Mouse (Mus musculus): ENCODE data around the gene Tanc1. TPM values are rescaled to one million over a fixed set of nuclear protein-coding genes. Genes with fewer than 3 reads are reported as not detected.

Gene Tanc1
- polyA plus RNA-seq, 1 experiment from 2014 or later, result 8.5 TPM

DNA sequence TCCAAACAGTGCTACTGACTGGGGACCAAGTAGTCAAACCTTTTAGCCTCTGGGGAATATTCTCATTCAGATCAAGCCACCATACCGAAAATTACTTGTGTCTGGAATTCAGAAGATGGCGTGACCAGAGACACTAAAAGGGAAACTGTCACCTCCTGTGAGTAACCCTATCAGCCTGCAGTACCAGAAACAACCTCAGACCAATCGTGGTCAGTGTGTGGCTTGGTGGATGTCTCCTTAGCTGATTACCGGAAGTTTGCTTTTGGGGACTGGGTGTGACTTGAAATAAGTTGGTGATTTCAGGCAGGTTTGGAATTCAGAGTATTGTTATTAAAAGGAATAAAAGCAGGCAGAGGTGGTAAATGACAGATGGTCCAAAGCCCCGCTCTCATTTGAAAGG is 40.9 kb downstream of the Tanc1 start:
- Histone ChIP-seq H3K4me1 (replicated peaks; ENCODE audit: control insufficient read depth, insufficient read depth, low read length) (no peaks in the 10 kb centered on the region), H3K27ac (ENCODE audit: low read depth, low read length) (0 out of 2 replicates have a peak overlapping the region, but pooled peaks have one; percentile 60), H3K4me2 (replicated peaks; ENCODE audit: low read depth) (no peak overlapping the region), H3K9me3 (ENCODE audit: control insufficient read depth) (no peaks in the 10 kb centered on the region), H3K9ac (ENCODE audit: low read depth, low read length) (no peak overlapping the region), H3K36me3 (ENCODE audit: control insufficient read depth, insufficient read depth) (peaks cover 15% of the 10 kb centered on the region), H3K4me3 (ENCODE audit: low read depth, low read length) (no peak overlapping the region), H3K27me3 (replicated peaks; ENCODE audit: control insufficient read depth, insufficient read depth, low read length) (no peaks in the 10 kb centered on the region)
- TF ChIP-seq CTCF (IDR thresholded peaks at IDR 0.05; ENCODE audit: low read depth), result peak; percentile 54
- ATAC-seq, result peak; percentile 47; the same call in 1 of the 2 replicates
- WGBS, result 71% methylated on average over 5 of the region's 5 CpGs

DNA sequence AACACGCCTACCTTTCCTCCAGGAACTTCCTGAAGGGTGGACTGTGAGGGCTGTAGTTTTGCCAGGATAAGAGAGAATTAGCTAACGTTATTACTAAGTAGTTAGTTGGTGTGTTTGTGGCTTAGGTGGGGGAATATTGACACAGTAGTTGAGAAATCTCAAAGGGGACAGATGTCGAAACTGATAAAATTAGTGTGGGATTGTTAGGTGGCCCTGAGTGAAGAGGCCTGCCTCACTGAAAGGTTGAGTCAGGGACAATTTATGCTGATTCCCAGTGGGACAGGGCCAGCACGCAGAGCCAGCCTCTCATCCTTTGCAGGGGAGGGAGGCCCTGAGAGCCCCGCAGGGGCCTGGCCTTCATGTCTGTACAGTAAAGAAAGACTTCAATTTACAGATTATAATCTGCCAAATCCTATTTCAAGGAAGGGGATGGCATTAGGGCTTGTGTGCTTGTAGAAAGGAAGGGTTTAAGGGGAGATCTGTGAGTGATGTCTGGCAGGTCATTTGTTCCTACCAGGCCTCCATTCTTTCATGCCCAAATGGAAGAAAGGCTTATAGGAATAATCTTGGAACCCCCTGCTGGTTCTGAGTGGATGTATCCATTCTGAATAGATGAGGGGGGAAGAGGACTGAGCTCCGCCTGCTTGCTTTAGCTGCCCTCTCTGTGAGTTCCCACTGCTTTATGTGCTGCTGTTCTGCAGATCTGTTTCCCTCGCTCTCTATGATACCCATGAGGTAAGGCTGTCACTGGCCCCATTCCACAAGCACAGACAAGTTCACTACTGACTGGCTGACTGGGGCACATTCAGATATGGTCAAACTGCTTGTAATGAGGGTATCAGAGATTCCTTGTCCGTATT is 41.7 kb downstream of the Tanc1 start:
- TF ChIP-seq CTCF (IDR thresholded peaks at IDR 0.05; ENCODE audit: low read depth), result peak; percentile 27
- Histone ChIP-seq H3K27me3 (replicated peaks; ENCODE audit: control insufficient read depth, insufficient read depth, low read length) (no peaks in the 10 kb centered on the region), H3K9me3 (ENCODE audit: control insufficient read depth) (no peaks in the 10 kb centered on the region), H3K4me1 (replicated peaks; ENCODE audit: control insufficient read depth, insufficient read depth, low read length) (no peaks in the 10 kb centered on the region), H3K36me3 (ENCODE audit: control insufficient read depth, insufficient read depth) (peaks cover 15% of the 10 kb centered on the region), H3K27ac (ENCODE audit: low read depth, low read length) (peak overlapping the region; percentile 21; the same call in 1 of the 2 replicates), H3K4me3 (ENCODE audit: low read depth, low read length) (no peak overlapping the region), H3K9ac (ENCODE audit: low read depth, low read length) (no peak overlapping the region), H3K4me2 (replicated peaks; ENCODE audit: low read depth) (no peak overlapping the region)
- ATAC-seq, result no peak
- WGBS, result 50% methylated on average over 8 of the region's 8 CpGs

DNA sequence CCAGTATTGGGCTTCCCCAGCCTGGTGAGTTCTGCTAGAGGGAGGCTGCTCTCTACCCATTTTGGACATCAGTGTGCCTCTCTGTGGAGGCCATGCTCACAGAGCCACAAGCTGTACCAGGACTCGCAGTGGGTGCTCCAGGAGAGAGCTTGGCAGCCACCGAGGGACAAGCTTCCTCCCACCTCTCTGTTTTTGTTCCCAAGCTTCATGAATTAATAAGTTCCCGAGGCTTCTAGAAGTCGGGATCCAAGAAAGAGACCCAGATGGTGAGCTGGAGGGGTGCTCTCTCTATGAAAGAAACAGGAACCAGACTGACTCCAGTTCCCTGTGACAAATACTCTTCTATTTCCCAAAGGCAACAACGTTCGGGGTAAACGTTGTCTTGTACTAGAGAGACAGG is 43.6 kb downstream of the Tanc1 start:
- Histone ChIP-seq H3K27ac (ENCODE audit: low read depth, low read length) (no peak overlapping the region), H3K9ac (ENCODE audit: low read depth, low read length) (no peak overlapping the region)
- WGBS, result 46% methylated on average over 7 of the region's 7 CpGs

DNA sequence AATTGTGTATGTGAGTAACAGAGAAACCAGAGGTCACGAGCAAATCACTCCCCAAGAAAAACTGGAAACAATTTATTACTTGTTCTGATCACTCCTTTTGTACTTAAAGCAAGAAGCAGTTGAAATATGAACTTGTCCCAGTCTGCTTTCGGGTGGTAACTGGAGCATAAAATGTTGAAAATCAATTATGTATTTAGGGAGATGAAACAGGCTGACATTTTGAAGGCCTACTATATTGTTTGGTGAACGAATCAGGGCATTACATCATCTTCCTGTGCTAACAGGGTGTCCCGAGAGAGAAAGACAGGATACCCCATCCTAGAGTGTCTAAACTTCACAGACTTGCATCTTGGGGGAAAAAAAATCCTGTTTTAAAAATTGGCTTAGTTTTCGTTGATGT is 44.8 kb downstream of the Tanc1 start:
- ATAC-seq, result no peak
- Histone ChIP-seq H3K4me1 (replicated peaks; ENCODE audit: control insufficient read depth, insufficient read depth, low read length) (0 out of 2 replicates have a peak, but pooled peaks cover 3% of the 10 kb centered on the region), H3K36me3 (ENCODE audit: control insufficient read depth, insufficient read depth) (peaks cover 6% of the 10 kb centered on the region; the same call in 1 of the 2 replicates), H3K9ac (ENCODE audit: low read depth, low read length) (no peak overlapping the region), H3K9me3 (ENCODE audit: control insufficient read depth) (no peaks in the 10 kb centered on the region), H3K27me3 (replicated peaks; ENCODE audit: control insufficient read depth, insufficient read depth, low read length) (no peaks in the 10 kb centered on the region), H3K4me3 (ENCODE audit: low read depth, low read length) (no peak overlapping the region), H3K4me2 (replicated peaks; ENCODE audit: low read depth) (no peak overlapping the region), H3K27ac (ENCODE audit: low read depth, low read length) (no peak overlapping the region)
- 66% methylated on average over 5 of the region's 5 CpGs for WGBS
- no peak for TF ChIP-seq CTCF (IDR thresholded peaks at IDR 0.05; ENCODE audit: low read depth)

More for the DNA sequence above, 43.6 kb downstream of the Tanc1 start:
- Histone ChIP-seq H3K36me3 (ENCODE audit: control insufficient read depth, insufficient read depth) (peaks cover 6% of the 10 kb centered on the region; the same call in 1 of the 2 replicates), H3K27me3 (replicated peaks; ENCODE audit: control insufficient read depth, insufficient read depth, low read length) (no peaks in the 10 kb centered on the region), H3K4me3 (ENCODE audit: low read depth, low read length) (no peak overlapping the region), H3K9me3 (ENCODE audit: control insufficient read depth) (no peaks in the 10 kb centered on the region), H3K4me1 (replicated peaks; ENCODE audit: control insufficient read depth, insufficient read depth, low read length) (no peaks in the 10 kb centered on the region), H3K4me2 (replicated peaks; ENCODE audit: low read depth) (no peak overlapping the region)
- no peak for TF ChIP-seq CTCF (IDR thresholded peaks at IDR 0.05; ENCODE audit: low read depth)
- no peak for ATAC-seq

DNA sequence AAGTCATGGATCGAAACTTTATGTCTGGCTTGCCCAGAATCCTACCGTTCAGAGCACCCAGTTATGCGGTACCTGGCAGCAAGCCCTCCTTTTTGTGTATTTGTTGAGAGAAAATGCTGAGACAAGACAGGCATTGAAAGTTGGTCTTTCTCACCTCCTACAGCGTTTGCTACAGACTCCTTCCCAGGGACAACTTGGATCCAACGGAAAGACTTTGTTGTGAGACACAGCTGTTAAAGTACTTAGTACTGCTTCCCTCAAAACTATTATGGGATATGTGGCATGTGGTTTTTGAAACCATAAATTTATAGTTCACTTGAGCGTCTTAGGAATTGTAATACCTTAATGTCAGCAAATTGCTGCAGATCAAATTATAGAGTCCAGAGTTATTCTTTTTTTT is 47.8 kb downstream of the Tanc1 start:
- H3K27me3 ChIP-seq (replicated peaks; ENCODE audit: control insufficient read depth, insufficient read depth, low read length), result no peaks in the 10 kb centered on the region
- no peak overlapping the region for H3K27ac ChIP-seq (ENCODE audit: low read depth, low read length)
- 68% methylated on average over 6 of the region's 6 CpGs for WGBS
- H3K4me2 ChIP-seq (replicated peaks; ENCODE audit: low read depth), result no peak overlapping the region
- no peak for ATAC-seq
- H3K9me3 ChIP-seq (ENCODE audit: control insufficient read depth), result no peaks in the 10 kb centered on the region
- no peak for TF ChIP-seq CTCF (IDR thresholded peaks at IDR 0.05; ENCODE audit: low read depth)
- H3K4me1 ChIP-seq (replicated peaks; ENCODE audit: control insufficient read depth, insufficient read depth, low read length), result 0 out of 2 replicates have a peak, but pooled peaks cover 6% of the 10 kb centered on the region
- peaks cover 6% of the 10 kb centered on the region; the same call in 1 of the 2 replicates for H3K36me3 ChIP-seq (ENCODE audit: control insufficient read depth, insufficient read depth)
- H3K4me3 ChIP-seq (ENCODE audit: low read depth, low read length), result no peak overlapping the region
- no peak overlapping the region for H3K9ac ChIP-seq (ENCODE audit: low read depth, low read length)

DNA sequence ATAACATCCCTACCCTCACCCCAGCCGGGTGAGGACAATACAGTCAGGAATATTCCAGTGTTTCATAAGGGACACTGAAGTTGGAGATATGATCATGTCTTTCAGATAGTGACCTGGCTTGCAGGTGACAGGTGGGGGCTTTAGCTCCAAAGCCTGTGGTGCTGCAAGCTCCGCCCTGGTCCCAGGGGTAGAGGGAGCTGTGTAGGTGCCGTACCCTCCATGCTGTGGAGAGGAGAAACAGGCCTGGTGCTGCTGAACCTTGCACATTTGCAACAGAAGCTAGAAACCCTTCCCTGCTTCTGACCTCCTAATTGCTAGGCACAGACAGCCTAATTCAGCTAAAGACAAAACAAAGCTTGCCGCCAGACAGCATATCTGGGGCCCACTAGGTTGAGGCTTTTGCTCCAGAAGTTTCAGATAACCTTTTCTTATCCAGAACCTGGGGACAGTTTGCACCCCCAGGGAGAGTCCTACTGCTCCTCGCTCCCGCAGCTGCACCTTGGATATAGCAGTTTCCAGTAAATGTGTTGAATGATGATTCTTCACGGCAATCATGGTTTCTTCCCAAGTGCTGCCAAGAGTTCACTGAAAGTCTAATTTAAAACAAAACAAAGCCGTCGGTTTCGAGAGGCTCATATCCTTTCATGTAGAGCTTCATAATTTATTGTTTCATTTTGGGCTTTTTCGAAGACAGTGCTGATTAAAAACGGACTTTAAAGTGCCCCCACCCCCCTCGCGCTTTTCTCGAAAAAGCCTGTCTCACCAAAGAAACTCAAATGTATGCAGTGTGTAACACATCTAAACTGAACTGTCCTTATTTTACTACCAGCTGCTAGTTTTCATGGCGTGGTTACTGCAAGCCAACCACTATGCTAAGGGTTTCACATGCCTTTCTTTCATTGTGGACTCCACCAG is 49.3 kb downstream of the Tanc1 start:
- Histone ChIP-seq H3K4me3 (ENCODE audit: low read depth, low read length) (no peak overlapping the region), H3K9me3 (ENCODE audit: control insufficient read depth) (no peaks in the 10 kb centered on the region), H3K4me1 (replicated peaks; ENCODE audit: control insufficient read depth, insufficient read depth, low read length) (peaks cover 10% of the 10 kb centered on the region), H3K4me2 (replicated peaks; ENCODE audit: low read depth) (peak overlapping the region; percentile 37), H3K27me3 (replicated peaks; ENCODE audit: control insufficient read depth, insufficient read depth, low read length) (no peaks in the 10 kb centered on the region), H3K27ac (ENCODE audit: low read depth, low read length) (0 out of 2 replicates have a peak overlapping the region, but pooled peaks have one; percentile 41), H3K36me3 (ENCODE audit: control insufficient read depth, insufficient read depth) (no peaks in the 10 kb centered on the region), H3K9ac (ENCODE audit: low read depth, low read length) (no peak overlapping the region)
- 34% methylated on average over 16 of the region's 16 CpGs for WGBS
- TF ChIP-seq CTCF (IDR thresholded peaks at IDR 0.05; ENCODE audit: low read depth), result no peak
- ATAC-seq, result 0 out of 2 replicates have a peak, but pooled peaks have one; percentile 19

Measured in intestine, postnatal 0 days (tissue).